Mouse (Mus musculus): ENCODE measurements around the gene Dgkd. TPM values are rescaled to one million over a fixed set of nuclear protein-coding genes. Genes with fewer than 3 reads are reported as not detected.

Gene Dgkd
- total RNA-seq, 1 experiment from 2014 or later, result 81.6 TPM

- no peak for DNase-seq
These were observed 83.0 kb downstream of the Dgkd start for GRCm38 (mm10) chr1:87936075-87936474.

GRCm38 (mm10) chr1:87936516-87936915 lies 83.4 kb downstream of the Dgkd start:
- no peak for DNase-seq

- DNase-seq, result no peak
These were observed 88.7 kb downstream of the Dgkd start for GRCm38 (mm10) chr1:87941765-87942164.

- no peak for DNase-seq
These were observed 94.6 kb downstream of the Dgkd start for GRCm38 (mm10) chr1:87947681-87948091.

- DNase-seq, result no peak
These were observed 98.6 kb downstream of the Dgkd start for GRCm38 (mm10) chr1:87951641-87952040.

- DNase-seq, result no peak
These were observed 100.0 kb downstream of the Dgkd start for GRCm38 (mm10) chr1:87953073-87953472.

GRCm38 (mm10) chr1:87958931-87959330 lies 105.8 kb downstream of the Dgkd start:
- DNase-seq, result no peak

- DNase-seq, result no peak
These were observed 106.4 kb downstream of the Dgkd start for GRCm38 (mm10) chr1:87959532-87959931.

GRCm38 (mm10) chr1:87959998-87960431 lies 106.9 kb downstream of the Dgkd start:
- no peak for DNase-seq

- no peak for DNase-seq
These were observed 107.7 kb downstream of the Dgkd start for GRCm38 (mm10) chr1:87960752-87961151.

GRCm38 (mm10) chr1:87961459-87962167 lies 108.5 kb downstream of the Dgkd start:
- DNase-seq, result no peak

GRCm38 (mm10) chr1:87970381-87970780 lies 117.3 kb downstream of the Dgkd start:
- no peak for DNase-seq

- DNase-seq, result no peak
These were observed 129.2 kb downstream of the Dgkd start for GRCm38 (mm10) chr1:87982291-87982690.

GRCm38 (mm10) chr1:87992716-87993115 lies 139.6 kb downstream of the Dgkd start:
- DNase-seq, result no peak

Other genes starting within 250 kb of the Dgkd start
- 13.2 and 34.2 TPM in 2 replicates for gene Inpp5d, start 233.0 kb upstream of the Dgkd start, total RNA-seq (2021)
- gene Atg16l1, start 97.4 kb upstream of the Dgkd start, total RNA-seq (2021), result 35.3 and 37.2 TPM in 2 replicates
- 1.7 and 2.2 TPM in 2 replicates for gene Sag, start 49.6 kb upstream of the Dgkd start, total RNA-seq (2021)
- 25.5 and 27.1 TPM in 2 replicates for gene Usp40, start 155.3 kb downstream of the Dgkd start, total RNA-seq (2021)
- 1.4 TPM in 1 of 2 replicates, not detected in the other for gene Ugt1a10, start 202.1 kb downstream of the Dgkd start, total RNA-seq (2021)
- gene Ugt1a9, start 217.5 kb downstream of the Dgkd start, total RNA-seq (2021), result 0.30 and 5.9 TPM in 2 replicates
- gene Ugt1a8, start 234.5 kb downstream of the Dgkd start, total RNA-seq (2021), result not detected in 2 replicates
- gene Ugt1a7c, start 241.8 kb downstream of the Dgkd start, total RNA-seq (2021), result 1.9 and 2.6 TPM in 2 replicates
- gene Ugt1a6b, start 250.0 kb downstream of the Dgkd start, total RNA-seq (2021), result 5.3 and 11.5 TPM in 2 replicates

Data from adrenal gland, postnatal 14 days (tissue).